Mouse (Mus musculus) liver, postnatal 0 days (tissue): ENCODE data around the gene Gipc2. TPM values are rescaled to one million over a fixed set of nuclear protein-coding genes. Genes with fewer than 3 reads are reported as not detected.

ENCODE experiments used
- ATAC-seq: fragments of 200-750 bp; cut with Nextera tagmentation; 2 replicates; pipeline ENCODE4 v1.8.0; 2017; ENCODE audit warnings: mild to moderate bottlenecking, moderate library complexity
- DNase-seq: peaks from one replicate; pipeline ENCODE4 v3.0.0-alpha.2; 2016
- H3K27ac ChIP-seq: fragments of 300-500 bp; sonication (generic); 2 replicates; pipeline ENCODE4 v1.5.1; 2014; ENCODE audit warnings: antibody characterized with exemption, moderate library complexity, mild to moderate bottlenecking, low read depth
- H3K27me3 ChIP-seq: fragments of 300-500 bp; sonication (generic); 2 replicates; pipeline ENCODE4 v1.6.1; 2014; ENCODE audit warnings: low read length, control low read depth, mixed read lengths; ENCODE audit not compliant: insufficient read depth
- H3K36me3 ChIP-seq: fragments of 300-500 bp; sonication (generic); replicated peaks from 2 replicates; pipeline ENCODE4 v1.6.1; 2014; ENCODE audit warnings: mild to moderate bottlenecking, control low read depth, low read length, moderate library complexity, mixed read lengths; ENCODE audit not compliant: insufficient read depth
- H3K4me1 ChIP-seq: fragments of 300-500 bp; sonication (generic); 2 replicates; pipeline ENCODE4 v1.6.1; 2014; ENCODE audit warnings: antibody characterized with exemption, mild to moderate bottlenecking, control low read depth; ENCODE audit not compliant: insufficient read depth
- H3K4me2 ChIP-seq: fragments of 300-500 bp; sonication (generic); 2 replicates; pipeline ENCODE4 v1.6.1; 2014; ENCODE audit warnings: low read depth, mild to moderate bottlenecking, low read length, moderate library complexity, mixed read lengths
- H3K4me3 ChIP-seq: fragments of 300-500 bp; sonication (generic); 2 replicates; pipeline ENCODE4 v1.5.1; 2014; ENCODE audit warnings: low read depth, low read length
- H3K9ac ChIP-seq: fragments of 300-500 bp; sonication (generic); replicated peaks from 2 replicates; pipeline ENCODE4 v1.6.1; 2014; ENCODE audit warnings: mild to moderate bottlenecking, moderate library complexity
- H3K9me3 ChIP-seq: fragments of 300-500 bp; sonication (generic); 2 replicates; pipeline ENCODE4 v1.6.1; 2016; ENCODE audit warnings: mild to moderate bottlenecking, control low read depth, low read length, mixed read lengths
- CTCF ChIP-seq: sonication (generic); IDR thresholded peaks from 2 replicates; pipeline ENCODE4 v1.5.1; 2016; ENCODE audit warnings: antibody characterized with exemption, low read depth
- EP300 ChIP-seq: IDR thresholded peaks from 2 replicates; pipeline ENCODE4 v1.6.1; 2016; ENCODE audit warnings: antibody characterized with exemption, low read depth, mild to moderate bottlenecking
- WGBS: fragments of 180-500 bp; shearing (Covaris S2); extraction: QIAGEN DNeasy Blood & Tissue Kit; methylation state at CpG from one replicate; pipeline ENCODE4 v1.1.7; 2014; ENCODE audit not compliant: insufficient replicate concordance; 5-methylcytosine and 5-hydroxymethylcytosine counted together
- polyA plus RNA-seq: library from polyadenylated mRNA; unstranded; fragments of >200 nt; fragmentation: Nextera tagmentation; extraction: Ambion mirVana; gene quantifications from 2 replicates; pipeline ENCODE4 v1.2.1, GENCODE M21; 2015

Gipc2 gene
- polyA plus RNA-seq, 1 experiment from 2014 or later, result 3.5 TPM

DNA sequence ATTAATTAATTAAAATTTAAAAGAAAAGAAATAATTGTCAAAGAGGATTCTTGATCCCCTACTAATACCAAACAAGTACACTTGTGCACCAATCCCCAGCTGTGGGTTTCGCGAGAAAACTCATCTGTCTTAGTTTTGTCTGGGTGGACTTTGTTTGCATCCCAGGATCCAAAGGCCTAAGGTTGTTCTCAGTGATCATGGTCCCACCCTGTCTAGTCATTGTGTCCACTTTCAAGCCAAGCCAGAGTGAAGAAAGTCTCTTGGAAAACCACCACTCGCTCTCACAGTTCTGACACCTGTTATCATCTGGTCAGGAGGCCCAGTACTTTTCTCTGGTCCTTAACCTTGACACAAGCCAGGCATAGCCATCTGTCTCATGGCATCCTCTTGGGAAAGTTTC lies 48.1 kb downstream of the Gipc2 start:
- Histone ChIP-seq H3K27ac (no peak overlapping the region), H3K9ac (no peak overlapping the region), H3K4me1 (peaks cover 40% of the 10 kb centered on the region), H3K27me3 (no peaks in the 10 kb centered on the region), H3K9me3 (no peaks in the 10 kb centered on the region), H3K36me3 (no peaks in the 10 kb centered on the region), H3K4me2 (no peak overlapping the region), H3K4me3 (no peak overlapping the region)
- 92% methylated on average over 3 of the region's 3 CpGs for WGBS
- DNase-seq, result no peak
- ATAC-seq, result no peak
- no peak for TF ChIP-seq CTCF
- no peak for TF ChIP-seq EP300

DNA sequence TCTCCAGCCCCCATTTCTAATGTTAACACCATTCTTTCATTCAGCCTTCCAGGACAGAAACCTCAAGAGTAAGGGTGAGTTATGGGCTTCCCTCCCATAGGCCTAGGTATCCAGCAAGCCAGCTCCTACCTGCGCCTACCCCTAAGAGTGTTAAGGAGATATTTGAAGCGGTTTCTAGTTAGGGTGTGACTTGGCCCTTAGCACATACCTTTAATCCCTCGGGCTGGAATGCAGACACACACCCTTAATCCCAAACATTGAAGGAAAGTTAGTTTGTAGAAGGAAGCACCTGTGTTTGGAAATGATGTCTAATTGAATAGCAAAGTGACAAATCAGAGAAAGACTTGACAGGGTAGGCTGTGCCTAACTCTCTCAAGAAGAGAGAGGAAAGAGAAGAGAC lies 49.9 kb downstream of the Gipc2 start:
- DNase-seq, result no peak
- H3K36me3 ChIP-seq, result no peaks in the 10 kb centered on the region
- H3K9me3 ChIP-seq, result no peaks in the 10 kb centered on the region
- no peak overlapping the region for H3K27ac ChIP-seq
- no peak overlapping the region for H3K4me2 ChIP-seq
- no peak overlapping the region for H3K9ac ChIP-seq
- H3K4me1 ChIP-seq, result peaks cover 31% of the 10 kb centered on the region
- 88% methylated on average over 3 of the region's 3 CpGs for WGBS
- TF ChIP-seq EP300 (no peak), CTCF (no peak)
- H3K27me3 ChIP-seq, result no peaks in the 10 kb centered on the region
- ATAC-seq, result no peak
- no peak overlapping the region for H3K4me3 ChIP-seq

DNA sequence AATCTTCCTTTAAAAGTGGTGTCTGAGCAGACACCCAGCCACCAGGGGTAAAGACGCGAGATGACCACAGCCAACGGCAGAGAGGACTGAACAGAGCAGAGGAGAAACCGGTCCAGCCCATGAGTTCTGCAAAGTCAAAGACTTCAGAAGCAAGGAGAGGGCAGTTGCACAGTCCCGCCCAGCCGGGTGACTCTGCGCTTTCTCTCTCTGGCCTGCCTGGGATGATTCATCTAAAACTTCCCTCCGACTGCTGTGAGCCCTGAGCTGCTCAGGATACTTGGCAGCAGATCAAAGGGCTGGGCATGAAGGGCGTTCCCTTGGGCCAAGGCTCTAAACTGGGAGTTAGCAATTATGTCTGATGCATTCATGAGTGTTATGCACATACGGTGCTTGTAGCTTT lies 51.2 kb downstream of the Gipc2 start:
- peak overlapping the region; percentile 62 for H3K4me2 ChIP-seq
- no peaks in the 10 kb centered on the region for H3K9me3 ChIP-seq
- no peak overlapping the region for H3K4me3 ChIP-seq
- H3K9ac ChIP-seq, result no peak overlapping the region
- WGBS, result 6% methylated on average over 10 of the region's 10 CpGs
- ATAC-seq (peak; percentile 98), DNase-seq (peak; percentile 92)
- H3K27me3 ChIP-seq, result no peaks in the 10 kb centered on the region
- TF ChIP-seq CTCF (no peak), EP300 (peak; percentile 88)
- peaks cover 31% of the 10 kb centered on the region for H3K4me1 ChIP-seq
- no peaks in the 10 kb centered on the region for H3K36me3 ChIP-seq
- H3K27ac ChIP-seq, result peak overlapping the region; percentile 74

DNA sequence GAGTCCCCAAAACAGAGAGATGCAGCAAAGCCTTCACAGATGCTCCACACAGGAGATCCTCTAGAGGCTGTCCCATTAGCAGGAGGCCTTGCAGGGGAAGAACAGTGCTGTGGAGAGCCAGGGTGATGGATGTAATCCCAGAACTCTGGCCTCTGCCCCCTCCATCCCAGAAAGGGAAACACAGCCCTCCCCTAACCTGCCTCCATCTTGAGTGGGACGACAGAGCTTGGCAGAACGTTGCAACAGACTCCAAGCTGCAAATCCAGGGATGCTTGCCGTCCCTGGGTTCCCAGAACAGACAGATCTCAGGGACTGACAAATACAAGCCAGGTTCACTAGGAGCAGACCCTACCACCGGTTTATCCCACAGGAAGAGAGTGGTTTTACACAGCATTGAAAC lies 51.8 kb downstream of the Gipc2 start:
- Histone ChIP-seq H3K27ac (peak overlapping the region; percentile 74), H3K9ac (peak overlapping the region; percentile 13; the same call in 1 of the 2 replicates), H3K4me2 (peak overlapping the region; percentile 62), H3K4me3 (no peak overlapping the region), H3K36me3 (no peaks in the 10 kb centered on the region), H3K9me3 (no peaks in the 10 kb centered on the region), H3K4me1 (peaks cover 31% of the 10 kb centered on the region), H3K27me3 (no peaks in the 10 kb centered on the region)
- no peak for DNase-seq
- TF ChIP-seq EP300, result no peak
- TF ChIP-seq CTCF, result no peak
- ATAC-seq, result no peak; the same call in 1 of the 2 replicates
- 46% methylated on average over 4 of the region's 4 CpGs for WGBS

DNA sequence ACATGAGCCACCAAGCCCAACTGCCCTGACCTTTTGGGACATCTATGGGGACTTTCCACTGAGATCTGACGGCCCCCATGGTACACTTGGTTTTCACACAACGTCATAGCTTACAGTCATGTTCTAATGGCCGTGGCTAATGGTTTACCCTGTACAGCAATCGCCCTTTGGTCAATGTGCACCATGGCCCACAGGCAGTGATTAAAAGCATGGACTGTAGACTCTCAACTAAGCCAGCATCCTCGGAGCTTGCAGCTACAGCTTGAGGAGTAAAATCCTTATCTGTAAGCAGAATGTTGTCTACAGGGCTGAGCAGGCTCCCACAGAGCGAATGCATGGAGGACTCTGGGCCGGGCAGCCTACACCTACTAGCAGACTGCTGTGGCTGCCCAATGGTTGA lies 52.5 kb downstream of the Gipc2 start:
- peak overlapping the region; percentile 55 for H3K27ac ChIP-seq
- no peak overlapping the region for H3K4me3 ChIP-seq
- H3K4me2 ChIP-seq, result 0 out of 2 replicates have a peak overlapping the region, but pooled peaks have one; percentile 27
- ATAC-seq, result peak; percentile 43
- TF ChIP-seq CTCF, result no peak
- TF ChIP-seq EP300, result no peak
- H3K4me1 ChIP-seq, result peaks cover 31% of the 10 kb centered on the region
- peak overlapping the region; percentile 13; the same call in 1 of the 2 replicates for H3K9ac ChIP-seq
- DNase-seq, result no peak
- WGBS, result 56% methylated on average over 7 of the region's 7 CpGs
- H3K9me3 ChIP-seq, result no peaks in the 10 kb centered on the region
- no peaks in the 10 kb centered on the region for H3K27me3 ChIP-seq
- no peaks in the 10 kb centered on the region for H3K36me3 ChIP-seq

DNA sequence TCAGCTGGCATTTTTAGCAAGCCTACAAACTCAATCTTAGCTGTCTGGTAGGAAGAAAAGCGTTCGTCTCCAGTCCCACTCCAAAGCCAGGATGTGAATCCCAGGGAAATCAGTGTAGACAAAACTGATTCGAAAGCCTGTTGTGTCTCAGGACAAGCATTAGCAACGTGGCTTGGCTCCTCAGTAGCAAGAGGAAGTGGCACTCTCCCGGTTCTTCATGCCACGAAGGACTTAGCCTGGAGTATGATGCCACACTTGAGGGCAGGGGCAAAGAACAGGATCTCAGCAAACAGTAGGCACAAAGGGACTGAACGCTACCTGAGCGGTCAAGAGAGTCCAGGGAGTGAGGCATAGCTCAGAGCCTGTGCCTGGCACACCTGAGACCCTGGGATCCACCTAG lies 53.4 kb downstream of the Gipc2 start:
- H3K27ac ChIP-seq, result no peak overlapping the region
- 66% methylated on average over 8 of the region's 8 CpGs for WGBS
- H3K4me3 ChIP-seq, result no peak overlapping the region
- no peak for ATAC-seq
- H3K9me3 ChIP-seq, result no peaks in the 10 kb centered on the region
- H3K9ac ChIP-seq, result no peak overlapping the region
- H3K4me1 ChIP-seq, result peaks cover 31% of the 10 kb centered on the region
- TF ChIP-seq EP300 (no peak), CTCF (no peak)
- H3K4me2 ChIP-seq, result no peak overlapping the region
- H3K36me3 ChIP-seq, result no peaks in the 10 kb centered on the region; the same call in 1 of the 2 replicates
- no peak for DNase-seq
- no peaks in the 10 kb centered on the region for H3K27me3 ChIP-seq

DNA sequence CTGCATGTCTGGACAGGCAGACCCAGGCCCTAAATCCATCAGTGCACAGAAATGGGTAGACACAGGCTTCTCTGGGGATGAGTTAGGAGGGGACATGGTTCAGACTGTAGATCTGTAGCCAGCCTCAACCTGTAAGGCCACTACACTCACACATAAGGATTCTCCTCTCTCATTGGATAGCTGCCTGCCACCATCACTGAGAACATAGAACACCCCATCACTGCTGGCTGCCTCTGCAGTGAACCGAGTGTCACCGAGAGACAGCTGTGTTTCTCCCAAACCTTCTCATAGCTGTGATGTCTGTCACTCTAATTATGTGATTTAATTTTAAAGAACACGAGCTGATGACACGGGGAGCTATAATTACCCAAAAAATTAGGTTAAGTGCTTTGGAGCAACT lies 54.5 kb downstream of the Gipc2 start:
- no peaks in the 10 kb centered on the region; the same call in 1 of the 2 replicates for H3K36me3 ChIP-seq
- WGBS, result 71% methylated on average over 4 of the region's 4 CpGs
- no peak overlapping the region for H3K27ac ChIP-seq
- no peak overlapping the region for H3K4me2 ChIP-seq
- H3K27me3 ChIP-seq, result peaks cover 6% of the 10 kb centered on the region
- DNase-seq (no peak), ATAC-seq (no peak)
- no peak for TF ChIP-seq CTCF
- H3K9ac ChIP-seq, result no peak overlapping the region
- H3K9me3 ChIP-seq, result no peaks in the 10 kb centered on the region
- peaks cover 36% of the 10 kb centered on the region for H3K4me1 ChIP-seq
- H3K4me3 ChIP-seq, result no peak overlapping the region
